Mouse (Mus musculus) C2C12 (cell line): ENCODE results near the gene Ppara. TPM values are rescaled to one million over a fixed set of nuclear protein-coding genes. Genes with fewer than 3 reads are reported as not detected.

Experiments
- H3K27me3 ChIP-seq: one replicate; pipeline ENCODE4 v1.6.1; 2011; ENCODE audit not compliant: control insufficient read depth, insufficient read depth, insufficient read length
- H3K36me3 ChIP-seq: one replicate; pipeline ENCODE4 v1.6.1; 2011; ENCODE audit not compliant: control insufficient read depth, insufficient read depth
- H3K4me3 ChIP-seq: one replicate; pipeline ENCODE4 v1.5.1; 2011; ENCODE audit warnings: mild to moderate bottlenecking, control low read depth; ENCODE audit not compliant: poor library complexity, insufficient read depth, severe bottlenecking
- H3K79me2 ChIP-seq: one replicate; pipeline ENCODE4 v1.6.1; 2011; ENCODE audit not compliant: control insufficient read depth, insufficient read depth
- H3K79me3 ChIP-seq: one replicate; pipeline ENCODE4 v1.6.1; 2011; ENCODE audit warnings: low read depth, control low read depth
- H3ac ChIP-seq: one replicate; pipeline ENCODE3; 2011; ENCODE audit warnings: low read depth; ENCODE audit not compliant: control insufficient read depth, insufficient read length
- CEBPB ChIP-seq: IDR thresholded peaks from one replicate; pipeline ENCODE4 v1.6.1; 2011; ENCODE audit warnings: low read depth, mild to moderate bottlenecking, control low read depth, moderate library complexity
- CTCF ChIP-seq: IDR thresholded peaks from one replicate; pipeline ENCODE4 v1.5.1; 2011; ENCODE audit not compliant: control insufficient read depth, insufficient read depth, insufficient read length
- FOSL1 ChIP-seq: IDR thresholded peaks from one replicate; pipeline ENCODE4 v1.8.0; 2011; ENCODE audit warnings: mild to moderate bottlenecking, low read length; ENCODE audit not compliant: poor library complexity, insufficient read depth, severe bottlenecking
- MAX ChIP-seq: IDR thresholded peaks from one replicate; pipeline ENCODE4 v1.6.1; 2011; ENCODE audit warnings: mild to moderate bottlenecking, control low read depth
- MYOD1 ChIP-seq: IDR thresholded peaks from one replicate; pipeline ENCODE4 v1.6.1; 2011; ENCODE audit warnings: low read depth; ENCODE audit not compliant: control insufficient read depth, insufficient read length
- MYOG ChIP-seq: IDR thresholded peaks from one replicate; pipeline ENCODE4 v1.6.1; 2011; ENCODE audit not compliant: control insufficient read depth, insufficient read length; ENCODE audit errors: extremely low read depth
- USF1 ChIP-seq: IDR thresholded peaks from one replicate; pipeline ENCODE4 v1.6.1; 2011; ENCODE audit warnings: low read depth, mild to moderate bottlenecking, control low read depth, moderate library complexity
- polyA plus RNA-seq: library from polyadenylated mRNA; unstranded; fragments of >200 nt; fragmentation: generic; extraction: Trizol; gene quantifications from one replicate; pipeline ENCODE4 v1.2.1, GENCODE M21; 2012; ENCODE audit warnings: missing spikeins

The Ppara gene
- polyA plus RNA-seq, 1 experiment = 0.08 TPM

GRCm38 (mm10) chr15:85829470-85829869, 94.7 kb downstream of the Ppara start:
- no peak overlapping the region for H3K4me3 ChIP-seq
- no peaks in the 10 kb centered on the region for H3K36me3 ChIP-seq
- H3ac ChIP-seq = no peak overlapping the region
- TF ChIP-seq MYOG (no peak), CTCF (no peak), MYOD1 (no peak), FOSL1 (no peak), CEBPB (no peak), MAX (no peak), USF1 (no peak)
- H3K27me3 ChIP-seq = peaks cover 78% of the 10 kb centered on the region
- H3K79me2 ChIP-seq = no peaks in the 10 kb centered on the region
- no peaks in the 10 kb centered on the region for H3K79me3 ChIP-seq

DNA sequence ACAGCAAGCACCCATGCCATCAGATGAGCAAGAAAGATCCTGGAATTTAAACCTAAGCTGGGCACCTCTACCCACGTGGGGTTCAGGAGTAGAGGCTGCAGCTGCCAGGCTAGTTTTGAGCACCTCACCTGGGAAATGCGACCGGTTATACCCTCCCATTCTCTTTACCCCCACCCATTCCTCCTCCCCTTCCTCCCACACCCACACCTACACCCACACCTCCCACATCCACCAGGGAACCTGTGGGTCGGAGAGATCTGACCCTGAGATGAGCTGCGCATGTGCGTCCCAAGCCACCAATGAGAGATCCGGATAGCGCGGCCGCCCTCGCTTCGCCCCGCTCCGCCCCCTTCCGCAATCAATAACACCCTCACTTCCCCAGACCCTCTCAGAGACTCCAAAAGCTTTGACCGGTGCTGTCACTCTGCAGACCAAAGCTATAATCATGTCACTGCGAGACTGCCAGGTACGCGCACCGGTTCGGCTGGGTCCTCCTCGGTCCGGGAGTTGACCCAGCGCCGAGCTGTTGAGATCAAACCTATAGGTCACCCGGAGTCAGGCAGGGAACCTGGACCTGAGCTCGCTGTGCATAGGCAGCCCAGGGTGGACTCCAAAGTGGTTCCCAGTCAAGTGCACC, 97.3 kb downstream of the Ppara start, which contains the start of gene Ttc38:
TSS of gene Ttc38 (plus strand) at position 353 of the 637 bp plus-strand sequence.
- no peak within 1 kb of the TSS for H3K4me3 ChIP-seq
- peaks cover 75% of the 10 kb centered on the region for H3K27me3 ChIP-seq
- no peak within 1 kb of the TSS for H3ac ChIP-seq
- TF ChIP-seq MAX (no peak), CTCF (no peak), MYOG (no peak), FOSL1 (no peak), MYOD1 (no peak), CEBPB (no peak), USF1 (no peak)
- no peaks in the 10 kb centered on the region for H3K79me3 ChIP-seq
- H3K79me2 ChIP-seq = no peaks in the 10 kb centered on the region
- no peaks in the 10 kb centered on the region for H3K36me3 ChIP-seq

DNA sequence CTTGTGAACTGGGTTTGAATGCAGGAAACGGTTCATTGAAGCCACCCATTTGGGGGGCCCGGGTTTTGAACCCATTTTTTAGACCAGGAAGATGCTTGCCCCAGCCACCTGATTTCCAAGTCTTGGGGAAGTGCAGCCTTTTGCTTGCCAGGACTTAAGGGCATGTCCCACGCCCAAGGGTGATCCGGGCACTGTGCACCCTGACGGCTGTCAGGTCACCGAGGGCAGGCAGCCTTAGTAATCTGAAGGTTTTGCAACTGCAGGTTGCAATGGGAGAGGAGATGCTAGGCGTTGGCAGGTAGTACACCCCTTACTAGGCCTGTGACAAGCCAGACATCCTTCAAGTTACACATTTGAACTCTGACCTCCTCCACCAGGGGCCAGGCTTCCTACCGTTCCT, 97.8 kb downstream of the Ppara start:
- Histone ChIP-seq H3K4me3 (no peak overlapping the region), H3K27me3 (peaks cover 70% of the 10 kb centered on the region), H3K79me3 (no peaks in the 10 kb centered on the region), H3K36me3 (no peaks in the 10 kb centered on the region), H3K79me2 (no peaks in the 10 kb centered on the region), H3ac (no peak overlapping the region)
- TF ChIP-seq USF1 (no peak), CTCF (no peak), FOSL1 (no peak), MYOG (no peak), MYOD1 (no peak), CEBPB (no peak), MAX (no peak)

GRCm38 (mm10) chr15:85835335-85835734, 100.6 kb downstream of the Ppara start:
- no peaks in the 10 kb centered on the region for H3K79me3 ChIP-seq
- H3K36me3 ChIP-seq = no peaks in the 10 kb centered on the region
- no peaks in the 10 kb centered on the region for H3K79me2 ChIP-seq
- TF ChIP-seq FOSL1 (no peak), MAX (no peak), MYOG (no peak), CTCF (no peak), MYOD1 (no peak), USF1 (no peak), CEBPB (no peak)
- H3K4me3 ChIP-seq = no peak overlapping the region
- H3ac ChIP-seq = no peak overlapping the region
- peaks cover 59% of the 10 kb centered on the region for H3K27me3 ChIP-seq

GRCm38 (mm10) chr15:85836887-85837286, 102.1 kb downstream of the Ppara start:
- H3K79me2 ChIP-seq = no peaks in the 10 kb centered on the region
- no peak for TF ChIP-seq MYOD1
- no peak for TF ChIP-seq MAX
- no peak for TF ChIP-seq MYOG
- no peak for TF ChIP-seq CEBPB
- no peak for TF ChIP-seq CTCF
- TF ChIP-seq FOSL1 = no peak
- H3K36me3 ChIP-seq = no peaks in the 10 kb centered on the region
- peaks cover 51% of the 10 kb centered on the region for H3K27me3 ChIP-seq
- no peak overlapping the region for H3ac ChIP-seq
- H3K4me3 ChIP-seq = no peak overlapping the region
- no peaks in the 10 kb centered on the region for H3K79me3 ChIP-seq

GRCm38 (mm10) chr15:85840983-85841382, 106.2 kb downstream of the Ppara start:
- no peak for TF ChIP-seq CEBPB
- peak; percentile 25 for TF ChIP-seq CTCF
- no peak for TF ChIP-seq FOSL1
- no peak for TF ChIP-seq MAX
- no peak for TF ChIP-seq USF1
- no peak for TF ChIP-seq MYOG
- Histone ChIP-seq H3ac (no peak overlapping the region), H3K36me3 (no peaks in the 10 kb centered on the region), H3K79me2 (no peaks in the 10 kb centered on the region), H3K4me3 (no peak overlapping the region), H3K79me3 (no peaks in the 10 kb centered on the region), H3K27me3 (peaks cover 64% of the 10 kb centered on the region)
